Mouse (Mus musculus): ENCODE measurements around the gene Twnk. TPM values are rescaled to one million over a fixed set of nuclear protein-coding genes. Genes with fewer than 3 reads are reported as not detected.

Gene Twnk
- polyA plus RNA-seq, 2 experiments, result 4.3 to 8.0 TPM

DNA sequence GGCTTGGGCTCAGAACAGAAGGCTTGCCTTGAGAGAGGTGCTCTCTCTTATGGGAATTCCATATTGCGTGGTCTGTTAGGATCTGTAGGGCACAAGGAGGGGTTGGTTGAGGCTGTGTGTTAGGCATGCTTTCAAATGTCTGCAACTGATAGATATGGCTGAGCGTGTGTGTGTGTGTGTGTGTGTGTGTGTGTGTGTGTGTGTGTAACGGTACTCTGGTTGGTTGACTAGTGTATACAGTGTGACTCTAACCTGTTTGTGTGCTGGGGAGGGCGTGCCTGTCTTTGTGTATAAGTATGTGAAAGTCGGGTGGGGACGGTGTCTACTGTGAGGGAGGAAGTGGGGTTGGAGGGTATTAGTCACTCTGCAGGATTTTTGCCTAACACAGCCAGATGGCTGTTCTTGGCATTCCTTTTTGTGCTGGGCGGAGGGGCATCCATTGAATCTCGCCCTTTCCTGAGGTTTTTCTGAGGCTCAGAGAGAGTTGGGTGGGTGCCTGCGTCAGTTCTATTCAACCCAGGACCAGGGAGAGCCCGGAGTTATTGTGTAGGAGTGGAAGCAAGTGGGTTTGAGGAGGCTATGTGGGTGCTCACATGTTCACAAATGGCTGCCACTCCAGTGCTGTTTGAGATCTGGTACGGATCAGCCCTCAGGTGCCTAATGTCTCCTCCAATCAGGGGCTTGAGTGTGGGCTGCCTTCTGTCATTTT, 42.6 kb downstream of the Twnk start:
- H3K4me1 ChIP-seq (replicated peaks; ENCODE audit: control insufficient read depth in 2 of 2, insufficient read depth in 2 of 2, low read length in 1 of 2), result peaks cover 0 to 19% of the 10 kb centered on the region in 2 experiments; a peak in 2 of 4 replicates
- ATAC-seq (ENCODE audit: insufficient read depth) (peak; percentile 77), DNase-seq (ENCODE audit: low read depth in 3 of 3, low spot score in 3 of 3) (peak in 2 of 3 experiments; percentile 20 to 54)
- H3K27me3 ChIP-seq (ENCODE audit: control insufficient read depth, insufficient read depth, low read length), result peaks cover 23% of the 10 kb centered on the region
- TF ChIP-seq CTCF (IDR thresholded peaks at IDR 0.05; ENCODE audit: low read depth), result no peak
- TF ChIP-seq EP300 (IDR thresholded peaks at IDR 0.05; ENCODE audit: low read depth), result peak; percentile 52
- H3K4me3 ChIP-seq (ENCODE audit: insufficient read depth in 1 of 2, low read depth in 2 of 2, low read length in 2 of 2), result peak overlapping the region; percentile 38 to 61
- H3K4me2 ChIP-seq (ENCODE audit: low read depth), result peak overlapping the region; percentile 59
- H3K9me3 ChIP-seq (ENCODE audit: control insufficient read depth, low read length), result no peaks in the 10 kb centered on the region
- H3K36me3 ChIP-seq (replicated peaks; ENCODE audit: control insufficient read depth, insufficient read depth, low read depth), result no peaks in the 10 kb centered on the region
- H3K9ac ChIP-seq (replicated peaks), result peak overlapping the region; percentile 59
- 27% methylated on average over 11 of the region's 11 CpGs for WGBS (ENCODE audit: insufficient replicate concordance)
- H3K27ac ChIP-seq, result peak overlapping the region; percentile 49

GRCm38 (mm10) chr19:45048644-45049365, 43.3 kb downstream of the Twnk start:
- H3K4me2 ChIP-seq (ENCODE audit: low read depth), result peak overlapping the region; percentile 59
- peaks cover 0 to 19% of the 10 kb centered on the region in 2 experiments; a peak in 2 of 4 replicates for H3K4me1 ChIP-seq (replicated peaks; ENCODE audit: control insufficient read depth in 2 of 2, insufficient read depth in 2 of 2, low read length in 1 of 2)
- ATAC-seq (ENCODE audit: insufficient read depth), result no peak
- no peak for TF ChIP-seq EP300 (IDR thresholded peaks at IDR 0.05; ENCODE audit: low read depth)
- no peak for TF ChIP-seq CTCF (IDR thresholded peaks at IDR 0.05; ENCODE audit: low read depth)
- WGBS (ENCODE audit: insufficient replicate concordance), result 73% methylated on average over 12 of the region's 12 CpGs
- H3K4me3 ChIP-seq (ENCODE audit: insufficient read depth in 1 of 2, low read depth in 2 of 2, low read length in 2 of 2), result peak overlapping the region in 1 of 2 experiments; percentile 61; a peak in 1 of 4 replicates
- H3K27me3 ChIP-seq (ENCODE audit: control insufficient read depth, insufficient read depth, low read length), result peaks cover 23% of the 10 kb centered on the region
- H3K36me3 ChIP-seq (replicated peaks; ENCODE audit: control insufficient read depth, insufficient read depth, low read depth), result no peaks in the 10 kb centered on the region
- H3K27ac ChIP-seq, result no peak overlapping the region
- H3K9me3 ChIP-seq (ENCODE audit: control insufficient read depth, low read length), result no peaks in the 10 kb centered on the region
- H3K9ac ChIP-seq (replicated peaks), result no peak overlapping the region
- no peak for DNase-seq (ENCODE audit: low read depth in 3 of 3, low spot score in 3 of 3)

DNA sequence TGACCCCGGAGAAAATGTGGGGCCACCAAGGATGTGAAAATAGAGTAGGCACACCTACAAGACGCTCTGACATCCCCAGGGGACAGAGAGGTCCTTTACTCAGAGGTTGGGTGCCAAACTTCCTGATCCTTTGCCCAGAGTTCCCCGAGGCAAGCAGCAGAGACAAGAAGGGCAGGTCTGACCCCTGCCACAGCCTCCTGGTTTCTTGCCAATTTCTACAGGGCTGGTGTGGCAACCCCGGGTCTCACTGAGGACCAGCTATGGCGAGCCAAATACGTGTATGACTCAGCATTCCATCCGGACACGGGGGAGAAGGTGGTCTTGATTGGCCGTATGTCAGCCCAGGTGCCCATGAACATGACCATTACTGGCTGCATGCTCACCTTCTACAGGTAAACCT, 44.1 kb downstream of the Twnk start:
- ATAC-seq (ENCODE audit: insufficient read depth), result no peak
- 62% methylated on average over 9 of the region's 9 CpGs for WGBS (ENCODE audit: insufficient replicate concordance)
- no peak overlapping the region for H3K4me3 ChIP-seq (ENCODE audit: insufficient read depth in 1 of 2, low read depth in 2 of 2, low read length in 2 of 2)

DNA sequence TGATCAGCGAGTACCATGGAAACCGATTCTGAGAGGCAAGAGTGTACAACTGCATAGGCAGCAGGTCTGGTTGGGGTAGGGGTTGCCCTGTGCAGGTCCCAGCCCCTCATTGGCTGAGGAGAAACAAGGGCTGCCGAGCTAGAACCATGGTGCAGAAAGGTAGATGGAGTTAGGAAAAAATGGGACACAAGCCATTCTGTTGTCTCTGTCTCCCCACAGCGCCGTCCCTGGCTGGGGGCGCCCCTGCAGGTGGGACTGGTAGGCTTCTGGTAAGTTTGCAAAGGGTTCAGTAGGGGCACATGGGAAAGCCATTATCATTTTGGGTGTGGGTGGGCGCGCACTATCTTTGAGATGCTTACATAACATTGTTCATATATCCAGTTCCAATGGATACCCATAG, 48.0 kb downstream of the Twnk start:
- H3K9ac ChIP-seq (replicated peaks), result no peak overlapping the region
- peaks cover 12 to 18% of the 10 kb centered on the region in 2 experiments for H3K4me1 ChIP-seq (replicated peaks; ENCODE audit: control insufficient read depth in 2 of 2, insufficient read depth in 2 of 2, low read length in 1 of 2)
- DNase-seq (ENCODE audit: low read depth in 3 of 3, low spot score in 3 of 3) (no peak), ATAC-seq (ENCODE audit: insufficient read depth) (no peak)
- no peak overlapping the region for H3K4me3 ChIP-seq (ENCODE audit: insufficient read depth in 1 of 2, low read depth in 2 of 2, low read length in 2 of 2)
- TF ChIP-seq CTCF (IDR thresholded peaks at IDR 0.05; ENCODE audit: low read depth) (no peak), EP300 (IDR thresholded peaks at IDR 0.05; ENCODE audit: low read depth) (no peak)
- no peak overlapping the region for H3K4me2 ChIP-seq (ENCODE audit: low read depth)
- H3K27ac ChIP-seq, result no peak overlapping the region
- no peaks in the 10 kb centered on the region for H3K9me3 ChIP-seq (ENCODE audit: control insufficient read depth, low read length)
- 74% methylated on average over 8 of the region's 8 CpGs for WGBS (ENCODE audit: insufficient replicate concordance)
- no peaks in the 10 kb centered on the region for H3K36me3 ChIP-seq (replicated peaks; ENCODE audit: control insufficient read depth, insufficient read depth, low read depth)
- no peaks in the 10 kb centered on the region for H3K27me3 ChIP-seq (ENCODE audit: control insufficient read depth, insufficient read depth, low read length)

More for the DNA sequence above, 44.1 kb downstream of the Twnk start:
- TF ChIP-seq EP300 (IDR thresholded peaks at IDR 0.05; ENCODE audit: low read depth) (no peak), CTCF (IDR thresholded peaks at IDR 0.05; ENCODE audit: low read depth) (no peak)
- no peak overlapping the region for H3K27ac ChIP-seq
- H3K4me2 ChIP-seq (ENCODE audit: low read depth), result no peak overlapping the region
- peaks cover 18% of the 10 kb centered on the region for H3K27me3 ChIP-seq (ENCODE audit: control insufficient read depth, insufficient read depth, low read length)
- H3K4me1 ChIP-seq (replicated peaks; ENCODE audit: control insufficient read depth in 2 of 2, insufficient read depth in 2 of 2, low read length in 1 of 2), result peaks cover 0 to 19% of the 10 kb centered on the region in 2 experiments; a peak in 2 of 4 replicates
- no peaks in the 10 kb centered on the region for H3K36me3 ChIP-seq (replicated peaks; ENCODE audit: control insufficient read depth, insufficient read depth, low read depth)
- DNase-seq (ENCODE audit: low read depth in 3 of 3, low spot score in 3 of 3), result no peak
- H3K9ac ChIP-seq (replicated peaks), result no peak overlapping the region
- H3K9me3 ChIP-seq (ENCODE audit: control insufficient read depth, low read length), result no peaks in the 10 kb centered on the region

Measured in liver, embryonic 14.5 days (tissue).